Comparison of ENCODE assay signal across 8 mouse cellular contexts in genomic region chr4:141559131-141559897, GRCm38 (mm10). TPM values are rescaled to one million over a fixed set of nuclear protein-coding genes. Genes with fewer than 3 reads are reported as not detected.
DNase-seq lines count a peak whose midpoint lies in the region; ATAC-seq and TF ChIP-seq lines count a peak whose summit lies in the region.

No protein-coding gene starts in this region.

- H3K9ac ChIP-seq in hindbrain, embryonic 12.5 days, result peak overlapping the region; percentile 54

- peak; percentile 94 for DNase-seq in Patski (ENCODE audit: low read depth, low spot score)
- DNase-seq in cerebellum, postnatal 14 days, result peak; percentile 78
- DNase-seq in frontal cortex, postnatal 10 days (ENCODE audit: low spot score in 2 of 2), result peak; percentile 52 to 54
- DNase-seq in layer of hippocampus, postnatal 14 days (ENCODE audit: low spot score in 2 of 2), result peak; percentile 63 to 67
- peak; percentile 80 for DNase-seq in lung, postnatal 10 days
- DNase-seq in retina, adult 2 months (ENCODE audit: low read depth, low spot score), result peak; percentile 75
- peak; percentile 85 for DNase-seq in thymus, postnatal 14 days

- peak overlapping the region; percentile 33 for H3K4me3 ChIP-seq in hindbrain, embryonic 12.5 days

- CTCF ChIA-PET in Patski (lab: Charles Lee), result interaction anchor here (1.6 kb wide), 1 partner anchor 14 kb away, joined by 4 read pairs; no protein-coding TSS in a partner anchor

- H3K27me3 ChIP-seq in Patski, result no peaks in the 10 kb centered on the region
- H3K27me3 ChIP-seq in hindbrain, embryonic 12.5 days, result no peaks in the 10 kb centered on the region

- no peak for TF ChIP-seq CTCF in Patski (IDR thresholded peaks at IDR 0.05)

- H3K27ac ChIP-seq in hindbrain, embryonic 12.5 days, result peak overlapping the region; percentile 83

- WGBS in hindbrain, embryonic 12.5 days, result under 1% methylated on average over 30 of the region's 30 CpGs

- H3K36me3 ChIP-seq in hindbrain, embryonic 12.5 days, result no peaks in the 10 kb centered on the region

- H3K4me2 ChIP-seq in hindbrain, embryonic 12.5 days (replicated peaks), result peak overlapping the region; percentile 77

- POLR2A ChIA-PET in Patski (lab: Charles Lee), result interaction anchor here (1.1 to 1.2 kb wide), 2 partner anchors 10 to 13 kb away, joined by 3 to 5 read pairs; no protein-coding TSS in a partner anchor

- H3K4me1 ChIP-seq in hindbrain, embryonic 12.5 days, result peaks cover 19% of the 10 kb centered on the region

- in situ Hi-C loops in Patski (cut with MboI; ENCODE audit: low pct_unique_long_range_greater_than_20kb), result loop anchor here (5.0 to 25.0 kb wide), 2 partner anchors 72 to 272 kb away; no protein-coding TSS in a partner anchor

- H3K9me3 ChIP-seq in hindbrain, embryonic 12.5 days (replicated peaks), result no peaks in the 10 kb centered on the region

- ATAC-seq in Patski, result peak; percentile 79
- ATAC-seq in hindbrain, embryonic 12.5 days (ENCODE audit: low FRiP score), result peak; percentile 57

RNA-seq across cellular contexts. Expression of gene Spen, which starts 20.9 kb away (rescaled TPM):
- polyA plus RNA-seq in Patski (2021), result 31.8 TPM
- polyA plus RNA-seq in hindbrain, embryonic 12.5 days (2016; fragmentation: Nextera tagmentation; extraction: Ambion mirVana), result 21.7 and 23.7 TPM in 2 replicates
- total RNA-seq in layer of hippocampus, postnatal 14 days (2021), result 10 to 100 TPM; 59.3 to 60.0 TPM

RNA-seq across cellular contexts. Expression of gene Fblim1, which starts 46.6 kb away (rescaled TPM):
- polyA plus RNA-seq in Patski (2021), result 90.1 TPM
- polyA plus RNA-seq in hindbrain, embryonic 12.5 days (2016; fragmentation: Nextera tagmentation; extraction: Ambion mirVana), result 49.1 and 57.9 TPM in 2 replicates
- total RNA-seq in layer of hippocampus, postnatal 14 days (2021), result 1 to 10 TPM; 2.4 TPM

RNA-seq across cellular contexts. Expression of gene Tmem82, which starts 59.1 kb away (rescaled TPM):
- polyA plus RNA-seq in Patski (2021), result 0.05 TPM
- 0.29 and 0.50 TPM in 2 replicates for polyA plus RNA-seq in hindbrain, embryonic 12.5 days (2016; fragmentation: Nextera tagmentation; extraction: Ambion mirVana)
- total RNA-seq in layer of hippocampus, postnatal 14 days (2021), result 1 to 10 TPM in 1 of 2 experiments, under 1 TPM in 1; 0.35 to 1.6 TPM

Comparison
In these comparisons a context has a peak if more than half of its experiments do, and no peak if none do; other contexts are left out.
1. Peak in every context shown above with its lines: DNase-seq, ATAC-seq, H3K4me3 ChIP-seq and H3K27ac ChIP-seq.